Mouse (Mus musculus) adrenal gland, adult 2 months (tissue): ENCODE results near the gene Syce1. TPM values are rescaled to one million over a fixed set of nuclear protein-coding genes. Genes with fewer than 3 reads are reported as not detected.

Experiments
- DNase-seq: peaks from one replicate; pipeline ENCODE4 v3.0.0; 2021
- long read RNA-seq: library from polyadenylated mRNA; stranded (forward); transcript quantifications from one replicate; pipeline ENCODE4 v2.0.0, GENCODE M21; 2021
- polyA plus RNA-seq: library from polyadenylated mRNA; depleted of rRNA; stranded (reverse); fragments of >200 nt; gene quantifications from 2 replicates; pipeline ENCODE4 v1.2.3, GENCODE M21; 2012; rRNA removed
- total RNA-seq, 2 experiments: library from RNA; stranded (reverse); gene quantifications; 2 replicates each; pipeline ENCODE4 v1.2.3; 2021

The Syce1 gene
- total RNA-seq (not detected), polyA plus RNA-seq (not detected in 2 replicates)
- long read RNA-seq: 0 reads

GRCm38 (mm10) chr7:140787406-140788052 lies at the start of gene Syce1:
Gene Syce1 (minus strand): TSS chr7:140787852.
- DNase-seq: no peak

DNA sequence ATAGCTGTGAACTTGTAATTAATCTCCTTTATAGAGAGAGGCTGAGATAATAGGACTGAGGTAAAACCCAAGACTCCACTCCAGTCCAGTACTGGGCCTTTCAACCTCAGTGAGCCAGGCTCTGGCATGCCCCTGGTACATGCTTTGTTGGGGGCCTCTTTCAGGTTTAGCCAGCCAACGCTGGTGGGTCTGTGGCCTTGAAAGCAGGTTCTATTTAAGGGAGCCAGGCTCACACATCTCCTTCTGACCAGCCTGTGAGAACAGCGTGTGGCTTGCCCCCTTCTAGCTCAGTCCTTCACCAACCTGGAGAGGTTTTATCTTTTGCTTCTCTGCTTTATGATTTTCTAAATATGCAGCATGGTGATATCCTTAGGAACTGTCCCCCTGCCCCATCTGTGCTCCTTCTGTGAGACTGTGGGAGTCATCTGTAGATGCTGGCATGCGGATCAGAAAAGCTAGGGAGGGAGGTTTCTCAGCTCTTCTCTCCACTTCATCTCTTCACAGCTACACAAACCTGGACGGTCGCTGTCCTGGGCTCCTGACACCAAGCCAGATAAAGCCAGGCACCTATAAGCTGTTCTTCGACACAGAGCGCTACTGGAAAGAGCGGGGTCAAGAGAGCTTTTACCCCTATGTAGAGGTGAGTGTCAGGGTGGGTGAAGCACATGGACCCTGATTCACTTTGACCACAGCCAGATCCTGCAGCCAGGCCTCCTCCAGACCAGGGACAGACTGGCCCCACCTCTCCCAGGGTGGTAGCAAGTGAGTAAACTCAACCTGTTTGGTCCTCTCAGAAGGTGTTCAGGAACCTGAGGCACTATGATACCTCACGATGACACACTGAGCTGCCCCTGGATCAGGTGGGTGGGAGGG lies 48.8 kb upstream of the Syce1 start:
- no peak for DNase-seq

DNA sequence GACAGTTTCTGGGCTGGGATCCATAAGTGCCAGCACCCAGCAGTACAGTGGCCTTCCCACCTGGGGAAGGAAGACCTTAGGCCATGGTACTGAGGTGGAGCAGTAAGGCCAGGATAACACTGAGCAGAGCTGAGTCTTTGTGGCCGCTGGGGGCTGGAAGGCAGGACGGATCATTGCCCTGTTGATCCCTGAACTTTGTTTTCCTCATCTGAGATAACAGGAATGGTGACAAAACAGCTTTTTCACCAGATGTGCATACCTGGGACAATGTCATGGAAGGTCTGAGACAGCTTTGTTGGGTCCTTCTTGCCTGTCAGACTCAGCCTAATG lies 48.1 kb upstream of the Syce1 start:
- no peak for DNase-seq

DNA sequence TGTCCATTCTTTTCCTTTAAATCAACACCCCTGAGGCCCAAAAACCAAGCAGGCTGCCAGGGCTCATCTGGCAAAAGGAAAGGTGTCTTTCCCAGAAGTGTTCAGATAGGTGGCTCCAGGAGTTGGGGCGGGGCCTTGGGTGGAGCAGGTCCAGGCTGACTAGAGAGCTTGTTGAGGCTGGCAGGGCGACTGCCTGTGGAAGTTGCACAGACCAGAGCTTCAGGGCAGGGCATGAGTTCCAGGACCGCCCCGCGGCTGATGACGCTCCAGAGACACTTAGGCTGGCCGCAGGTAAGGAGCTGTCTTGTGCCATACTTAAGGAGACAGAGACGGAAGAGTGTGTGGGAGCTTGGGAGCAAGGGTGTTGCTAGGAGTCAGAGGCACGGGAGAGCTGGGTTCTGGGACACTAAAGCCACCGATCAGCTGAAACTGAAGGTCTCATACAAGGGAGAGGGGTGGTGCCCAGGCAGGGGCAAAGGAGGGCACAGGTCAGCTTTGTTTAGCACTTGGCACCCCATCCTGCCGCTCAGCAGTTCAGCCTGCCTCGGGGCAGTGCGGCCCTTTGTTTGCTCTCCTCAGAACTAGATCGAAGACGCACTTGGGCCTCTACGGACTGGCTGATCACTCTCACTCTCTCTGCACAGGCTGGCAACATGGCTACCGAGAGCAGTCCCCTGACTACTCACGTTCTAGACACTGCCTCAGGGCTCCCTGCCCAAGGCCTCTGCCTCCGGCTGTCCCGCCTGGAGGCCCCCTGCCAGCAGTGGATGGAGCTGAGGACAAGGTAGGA lies 47.5 kb upstream of the Syce1 start, which contains the start of gene Urah:
TSS of gene Urah (plus strand) at position 51 of the 790 bp plus-strand sequence.
- DNase-seq: peak; percentile 79

GRCm38 (mm10) chr7:140833341-140833740 lies 45.7 kb upstream of the Syce1 start:
- DNase-seq: no peak

DNA sequence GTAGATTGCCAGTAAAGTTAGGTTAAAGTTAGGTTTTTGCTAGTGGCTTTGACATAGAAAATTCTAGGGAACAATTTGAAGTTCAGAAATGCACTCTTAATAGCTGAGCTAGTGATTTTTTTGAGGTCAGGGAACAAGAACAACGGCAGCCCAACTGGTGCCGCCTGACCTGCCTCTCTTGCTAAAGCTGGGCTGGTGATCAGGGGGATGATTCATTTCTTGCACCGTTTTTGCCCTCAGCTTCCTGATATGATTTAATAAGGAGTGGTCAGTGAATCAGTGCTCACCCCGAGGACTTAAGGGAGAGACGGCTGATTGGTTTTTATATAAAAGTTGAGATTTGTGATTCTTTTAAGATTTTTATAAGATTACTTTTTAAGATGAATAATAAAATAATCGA lies 43.8 kb upstream of the Syce1 start:
- peak; percentile 70 for DNase-seq

- peak; percentile 58 for DNase-seq
Measured at GRCm38 (mm10) chr7:140828171-140828881, 40.7 kb upstream of the Syce1 start.

GRCm38 (mm10) chr7:140822731-140823130 lies 35.1 kb upstream of the Syce1 start:
- no peak for DNase-seq

- DNase-seq: peak; percentile 62
Measured at GRCm38 (mm10) chr7:140821653-140822329, 34.1 kb upstream of the Syce1 start, which contains the start of gene Zfp941. Gene Zfp941 (minus strand): TSS chr7:140822178.

DNA sequence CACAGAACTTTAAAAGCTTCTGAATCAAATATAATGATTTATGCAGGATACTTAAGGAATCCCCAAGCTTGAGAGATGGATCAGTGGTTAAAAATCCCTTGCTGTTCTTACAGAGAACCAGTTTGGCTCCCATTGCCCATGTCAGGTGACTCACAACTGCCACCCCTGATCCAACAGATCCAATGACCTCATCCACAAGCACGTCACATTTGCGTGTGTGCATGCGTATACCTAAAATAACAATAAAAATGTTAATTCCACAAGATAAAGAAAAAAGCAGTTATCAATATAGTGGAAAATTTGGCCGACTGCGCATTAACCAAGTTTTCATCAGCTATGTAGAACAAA lies 33.6 kb upstream of the Syce1 start:
- DNase-seq: no peak

- no peak for DNase-seq
Measured at GRCm38 (mm10) chr7:140820173-140820572, 32.5 kb upstream of the Syce1 start.

- DNase-seq: no peak
Measured at GRCm38 (mm10) chr7:140812850-140813249, 25.2 kb upstream of the Syce1 start.

DNA sequence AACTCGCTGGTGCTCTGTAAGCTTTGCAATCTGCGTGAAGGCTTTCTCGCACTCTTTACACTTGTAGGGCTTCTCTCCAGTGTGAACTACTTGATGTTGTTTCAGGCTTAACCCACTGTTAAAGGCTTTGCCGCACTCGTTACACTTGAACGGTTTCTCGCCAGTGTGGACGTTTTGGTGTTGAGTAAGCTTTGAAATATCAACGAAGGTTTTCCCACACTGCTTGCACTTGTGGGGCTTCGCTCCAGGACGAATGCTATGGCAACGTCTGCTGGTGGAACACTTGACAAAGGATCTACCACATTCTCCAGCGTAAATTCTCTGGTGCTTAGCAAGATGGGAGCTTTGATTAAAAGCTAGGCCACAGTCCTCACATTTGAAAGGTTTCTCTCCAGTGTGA lies 24.1 kb upstream of the Syce1 start:
- DNase-seq: no peak

GRCm38 (mm10) chr7:140810496-140810895 lies 22.8 kb upstream of the Syce1 start:
- no peak for DNase-seq

DNA sequence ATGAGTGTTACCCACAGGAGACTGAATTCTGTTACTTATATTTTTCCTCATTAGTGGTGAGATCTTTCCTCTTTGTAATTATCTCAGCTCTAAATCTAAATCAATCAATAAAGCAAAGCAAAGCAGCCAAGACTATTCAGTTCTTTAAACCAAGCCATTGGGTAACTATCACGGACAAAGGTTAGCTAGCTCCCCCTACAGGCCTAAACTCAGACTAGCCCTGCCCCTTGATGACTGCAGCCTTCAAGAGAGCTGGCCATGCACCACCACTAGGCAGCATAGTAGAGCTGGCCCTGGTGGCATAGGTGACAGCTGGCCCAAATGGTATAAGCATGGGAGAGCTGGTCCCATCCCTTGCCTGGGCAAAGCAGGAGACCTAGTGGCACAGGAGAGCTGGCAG lies 18.1 kb upstream of the Syce1 start:
- peak; percentile 73 for DNase-seq

DNA sequence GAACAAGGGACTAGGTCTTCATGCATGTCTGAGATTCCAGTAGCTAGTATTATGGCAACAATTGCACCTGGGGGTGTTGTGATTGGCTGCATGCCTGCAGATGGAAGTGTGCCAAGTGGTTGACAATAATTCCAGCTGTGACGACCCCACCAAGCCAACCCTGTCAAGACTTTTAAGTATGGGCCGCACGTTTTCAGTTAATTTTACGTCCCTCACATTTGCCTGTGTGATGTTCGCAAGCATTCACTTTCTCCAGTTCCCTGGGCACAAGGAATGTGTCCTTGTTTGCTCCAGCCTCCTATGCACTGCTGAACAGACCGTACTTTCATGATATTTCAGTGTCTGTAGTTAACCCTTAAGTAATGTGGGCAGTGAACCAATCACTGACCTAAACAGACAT lies 15.0 kb upstream of the Syce1 start:
- DNase-seq: no peak

DNA sequence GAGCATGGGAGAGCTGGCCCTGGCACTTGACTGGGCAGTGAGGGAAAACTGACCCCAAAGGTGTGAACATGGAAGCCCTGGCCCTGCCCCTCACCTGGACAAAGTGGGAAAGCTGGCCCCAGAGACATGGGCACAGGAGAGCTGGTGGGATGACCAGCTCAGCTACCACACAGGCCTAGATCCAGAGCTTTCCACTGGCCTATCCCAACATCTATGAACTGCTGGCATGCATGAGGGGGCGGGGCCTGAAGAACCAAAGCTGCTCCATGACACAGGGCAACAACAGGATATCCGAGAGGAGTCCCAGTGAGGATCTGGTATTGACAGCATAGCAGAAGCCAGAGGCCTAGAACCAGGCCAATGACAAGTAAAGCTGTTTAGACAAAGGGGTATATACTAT lies 10.6 kb upstream of the Syce1 start:
- DNase-seq: no peak

- no peak for DNase-seq
Measured at GRCm38 (mm10) chr7:140797619-140798018, 10.0 kb upstream of the Syce1 start.

- DNase-seq: no peak
Measured at GRCm38 (mm10) chr7:140793541-140793940, 5.9 kb upstream of the Syce1 start.

DNA sequence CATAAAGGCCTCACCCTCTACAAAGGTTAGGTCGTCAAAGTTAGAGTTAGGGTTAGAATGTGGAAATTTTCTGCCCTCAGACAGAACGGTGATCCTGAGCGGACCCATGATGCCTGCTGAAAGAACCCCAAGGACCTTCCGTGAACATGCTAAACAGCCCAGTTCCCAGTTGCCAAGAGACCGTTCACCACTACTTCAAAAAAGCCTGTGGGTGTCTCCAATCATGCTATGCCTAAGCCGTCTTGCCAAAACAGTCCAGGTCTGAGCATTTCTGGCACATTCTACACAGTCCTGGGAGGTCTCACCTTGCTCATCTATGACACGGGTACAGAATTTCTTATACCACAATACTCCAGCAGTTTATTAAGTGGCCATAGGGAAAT lies 392 bp upstream of the Syce1 start:
- no peak for DNase-seq

DNA sequence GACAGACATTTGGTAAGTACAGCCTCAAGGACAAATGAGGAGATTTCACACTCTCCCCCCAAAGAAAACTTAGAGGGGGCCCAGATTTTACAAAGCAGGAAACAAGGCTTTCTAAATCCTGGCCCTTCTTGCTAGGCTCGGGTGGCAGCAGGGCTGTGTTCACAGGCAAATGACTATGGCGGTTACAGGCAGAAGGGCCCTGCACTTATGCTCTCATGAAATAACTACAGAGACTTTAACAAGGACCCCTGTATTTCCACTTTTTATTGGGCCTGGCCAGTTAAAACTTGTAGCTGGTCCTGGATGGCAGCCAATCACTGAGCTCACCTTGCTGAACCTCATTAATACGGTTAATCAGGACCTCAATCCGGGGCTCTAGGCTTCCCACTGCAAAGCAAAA lies 7.1 kb downstream of the Syce1 start:
- DNase-seq: no peak
